Mouse (Mus musculus) testis, adult 2 months (tissue): ENCODE data around the gene Tnpo3. TPM values are rescaled to one million over a fixed set of nuclear protein-coding genes. Genes with fewer than 3 reads are reported as not detected.

Experiments
- H3K27ac ChIP-seq: fragments of 200-500 bp; 2 replicates; pipeline ENCODE4 v1.5.1; 2012; ENCODE audit warnings: low read depth, low read length; ENCODE audit not compliant: control insufficient read depth, insufficient read depth
- H3K27me3 ChIP-seq: fragments of 200-500 bp; 2 replicates; pipeline ENCODE4 v1.6.1; 2012; ENCODE audit warnings: mild to moderate bottlenecking, low read length, moderate library complexity; ENCODE audit not compliant: control insufficient read depth, insufficient read depth
- H3K36me3 ChIP-seq: fragments of 200-500 bp; 2 replicates; pipeline ENCODE4 v1.6.1; 2012; ENCODE audit warnings: mild to moderate bottlenecking, low read length; ENCODE audit not compliant: control insufficient read depth, insufficient read depth
- H3K4me1 ChIP-seq: fragments of 200-500 bp; 2 replicates; pipeline ENCODE4 v1.6.1; 2012; ENCODE audit warnings: low read length; ENCODE audit not compliant: control insufficient read depth, insufficient read depth
- H3K4me3 ChIP-seq: fragments of 200-500 bp; 2 replicates; pipeline ENCODE4 v1.5.1; 2012; ENCODE audit warnings: low read depth, mild to moderate bottlenecking, low read length, moderate library complexity, mixed read lengths; ENCODE audit not compliant: control insufficient read depth
- CTCF ChIP-seq: fragments of 200-500 bp; IDR thresholded peaks from 2 replicates; pipeline ENCODE4 v1.5.1; 2012; ENCODE audit warnings: low read depth, mild to moderate bottlenecking, inconsistent platforms, low read length, moderate library complexity; ENCODE audit not compliant: control insufficient read depth, insufficient read depth, insufficient replicate concordance
- POLR2A ChIP-seq: fragments of 200-500 bp; IDR thresholded peaks from 2 replicates; pipeline ENCODE4 v1.6.1; 2012; ENCODE audit warnings: low read depth, mild to moderate bottlenecking, inconsistent platforms, low read length, moderate library complexity; ENCODE audit not compliant: control insufficient read depth
- polyA plus RNA-seq: library from polyadenylated mRNA; depleted of rRNA; stranded (reverse); fragments of >200 nt; gene quantifications from 2 replicates; pipeline ENCODE4 v1.2.3, GENCODE M21; 2012

Tnpo3 gene
- polyA plus RNA-seq, 1 experiment: 28.9 TPM

DNA sequence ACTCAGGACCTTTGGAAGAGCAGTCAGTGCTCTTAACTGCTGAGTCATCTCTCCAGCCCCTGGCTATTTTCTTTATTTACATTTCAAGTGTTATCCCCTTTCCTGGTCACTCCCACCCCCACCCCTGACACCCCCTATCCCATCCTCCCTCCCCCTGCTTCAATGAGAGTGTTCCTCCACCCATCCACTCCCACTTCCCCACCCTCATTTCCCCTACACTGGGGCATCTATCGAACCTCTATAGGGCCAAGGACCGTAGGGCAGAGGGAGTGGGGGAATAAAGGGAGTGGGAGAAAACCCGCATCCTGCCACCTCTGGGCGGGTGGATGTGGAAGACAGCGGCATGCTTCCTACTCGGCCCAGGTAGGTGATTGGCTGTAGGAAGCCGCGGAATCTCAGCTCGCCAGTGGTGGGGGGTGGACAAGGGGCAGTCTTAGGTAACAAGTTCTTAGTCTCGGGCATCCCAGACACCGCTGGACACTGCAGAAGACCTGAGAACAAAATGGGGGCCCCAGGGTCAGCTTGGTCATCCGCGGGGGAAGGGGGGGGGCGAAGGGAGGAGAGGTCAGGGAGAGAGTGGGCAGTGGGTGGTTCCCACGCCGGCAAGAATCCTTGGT lies 29.3 kb upstream of the Tnpo3 start:
- no peaks in the 10 kb centered on the region for H3K27me3 ChIP-seq
- TF ChIP-seq POLR2A (no peak), CTCF (no peak)
- H3K27ac ChIP-seq: no peak overlapping the region
- no peak overlapping the region for H3K4me3 ChIP-seq
- peaks cover 3% of the 10 kb centered on the region for H3K4me1 ChIP-seq
- H3K36me3 ChIP-seq: no peaks in the 10 kb centered on the region

DNA sequence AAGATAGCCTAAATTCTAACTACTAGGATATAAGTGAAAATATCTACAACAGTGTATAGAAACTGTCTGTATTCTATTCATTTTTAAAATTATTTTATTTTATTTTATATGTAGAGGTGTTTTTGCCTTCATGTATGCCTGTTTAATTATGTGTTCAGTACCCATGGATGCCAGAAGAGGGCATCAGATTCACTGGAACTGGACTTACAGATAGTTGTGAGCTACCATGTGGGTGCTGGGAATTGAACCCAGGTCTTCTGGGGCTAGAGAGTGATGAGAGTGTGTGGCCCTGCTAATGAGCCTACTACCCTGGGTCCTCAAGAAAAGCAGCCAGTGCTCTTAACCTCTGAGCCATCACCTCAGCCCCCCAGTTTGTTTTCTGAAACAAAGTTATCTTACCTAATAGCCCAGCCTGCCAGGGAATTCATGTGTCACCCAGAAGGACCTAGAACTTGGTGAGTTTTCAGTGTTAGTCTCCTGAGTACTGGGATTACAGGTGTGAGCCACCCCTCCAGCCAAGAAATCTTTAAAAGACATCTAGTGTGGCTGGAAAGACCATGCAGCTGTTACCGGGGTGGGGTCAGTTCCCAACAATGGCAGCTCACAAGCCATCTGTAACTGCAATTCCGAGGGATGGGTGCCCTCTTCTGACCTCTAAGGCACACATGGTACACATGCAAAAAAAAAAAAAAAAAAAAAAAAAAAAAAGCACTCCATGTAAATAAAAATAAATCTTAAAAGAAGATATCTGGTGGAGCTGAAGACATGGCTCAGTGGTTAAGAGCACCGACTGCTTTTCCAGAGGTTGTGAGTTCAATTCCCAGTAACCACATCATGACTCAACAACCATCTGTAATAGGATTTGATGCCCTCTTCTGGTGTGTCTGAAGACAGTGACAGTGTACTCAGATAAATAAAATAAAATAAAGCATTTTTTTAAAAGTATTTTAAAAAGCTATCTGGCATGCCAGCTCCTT lies 28.0 kb upstream of the Tnpo3 start:
- H3K4me3 ChIP-seq: no peak overlapping the region
- peaks cover 4% of the 10 kb centered on the region for H3K4me1 ChIP-seq
- no peak for TF ChIP-seq POLR2A
- TF ChIP-seq CTCF: no peak
- H3K27ac ChIP-seq: no peak overlapping the region
- no peaks in the 10 kb centered on the region for H3K27me3 ChIP-seq
- H3K36me3 ChIP-seq: no peaks in the 10 kb centered on the region

DNA sequence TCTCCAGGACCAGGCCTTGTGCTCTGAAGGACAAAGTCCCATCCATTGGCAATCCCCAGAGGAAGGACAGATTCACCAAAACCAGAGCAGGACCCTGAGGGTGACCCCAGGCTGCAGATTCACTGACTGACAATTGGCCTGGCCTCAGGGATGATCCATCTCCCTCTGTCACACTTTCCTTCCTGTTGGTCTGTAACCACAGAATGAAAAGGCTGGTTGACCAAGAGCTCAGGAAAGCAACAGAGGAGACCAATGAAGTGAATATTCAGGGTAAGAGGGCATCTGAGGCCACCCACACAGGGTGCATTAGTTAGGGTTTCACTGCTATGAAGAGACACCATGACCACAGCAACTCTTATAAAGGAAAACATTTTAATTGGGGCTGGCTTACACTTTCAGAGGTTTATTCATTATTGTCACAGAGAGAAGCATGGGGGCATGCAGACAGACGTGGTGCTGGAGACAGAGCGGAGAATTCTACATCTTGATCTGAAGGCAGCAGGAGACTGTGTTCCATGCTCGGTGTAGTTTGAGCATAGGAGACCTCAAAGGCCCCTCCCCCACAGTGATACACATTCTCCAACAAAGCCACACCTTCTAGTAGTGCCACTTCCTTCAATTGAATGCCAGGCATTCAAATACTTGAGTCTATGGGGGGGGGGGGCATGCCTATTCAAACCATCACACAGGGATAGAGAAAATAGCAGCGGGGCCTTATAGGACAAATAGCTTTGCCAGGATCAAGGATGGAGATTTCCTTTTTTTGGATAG lies 26.8 kb upstream of the Tnpo3 start:
- H3K4me1 ChIP-seq: peaks cover 7% of the 10 kb centered on the region
- no peaks in the 10 kb centered on the region for H3K36me3 ChIP-seq
- TF ChIP-seq POLR2A (no peak), CTCF (no peak)
- no peak overlapping the region for H3K4me3 ChIP-seq
- no peak overlapping the region for H3K27ac ChIP-seq
- no peaks in the 10 kb centered on the region for H3K27me3 ChIP-seq

DNA sequence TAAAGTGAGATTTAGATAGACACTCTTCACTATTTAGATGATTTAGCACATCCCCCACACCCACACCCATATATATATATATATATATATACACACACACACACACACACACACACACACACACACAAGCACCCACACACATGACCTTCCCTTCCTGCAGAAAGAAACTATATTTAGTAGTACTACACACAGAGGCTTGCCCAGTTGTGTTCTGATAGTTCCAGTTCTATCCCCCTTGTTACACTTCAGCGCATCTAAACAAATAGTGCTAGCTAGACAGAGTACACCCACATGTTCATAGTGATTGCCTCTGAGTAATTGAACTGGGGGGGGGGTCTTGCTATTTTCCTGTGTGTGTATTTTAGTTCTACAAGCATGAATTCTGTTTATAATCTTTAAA lies 24.9 kb upstream of the Tnpo3 start:
- TF ChIP-seq CTCF (no peak), POLR2A (no peak)
- no peaks in the 10 kb centered on the region for H3K27me3 ChIP-seq

DNA sequence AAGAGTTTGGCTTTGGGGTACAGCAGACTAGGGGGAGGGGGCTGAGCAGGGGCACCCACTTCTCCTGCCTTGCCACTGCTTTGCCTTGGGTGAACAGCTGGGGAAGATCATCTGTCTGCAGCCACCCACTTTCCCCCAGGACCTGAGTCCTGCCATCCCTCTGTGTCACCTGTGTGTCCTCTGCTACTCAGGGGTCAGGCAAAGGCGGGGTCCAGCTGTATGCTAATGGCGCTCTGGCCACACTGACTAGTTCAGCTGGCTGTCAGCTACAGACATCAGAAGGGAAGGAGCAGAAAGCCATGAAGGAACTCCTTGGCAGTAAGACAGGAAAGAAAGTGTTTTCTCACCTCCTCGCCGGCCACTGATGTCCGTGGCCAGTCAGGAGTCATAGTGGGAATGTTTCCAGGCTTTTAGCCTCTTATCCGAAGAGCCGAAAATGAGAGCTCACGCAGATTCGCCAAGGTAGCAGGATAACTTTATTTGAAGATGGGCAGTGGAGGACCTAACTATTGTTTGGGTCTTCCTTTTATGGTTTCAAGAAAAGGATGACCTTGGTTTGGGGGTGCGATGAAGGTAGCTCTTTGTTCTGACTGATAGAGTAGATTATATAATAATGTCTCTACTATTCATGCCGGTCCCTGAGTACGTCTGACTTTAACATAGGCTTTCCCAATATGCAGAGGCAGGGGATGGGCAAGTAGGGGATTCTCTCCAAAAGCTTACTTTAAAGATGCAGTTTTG lies 23.0 kb upstream of the Tnpo3 start:
- no peak overlapping the region for H3K27ac ChIP-seq
- H3K36me3 ChIP-seq: no peaks in the 10 kb centered on the region
- no peak for TF ChIP-seq CTCF
- TF ChIP-seq POLR2A: no peak
- no peaks in the 10 kb centered on the region for H3K27me3 ChIP-seq
- H3K4me1 ChIP-seq: peaks cover 4% of the 10 kb centered on the region; the same call in 1 of the 2 replicates
- H3K4me3 ChIP-seq: no peak overlapping the region

More for the DNA sequence above, 24.9 kb upstream of the Tnpo3 start:
- Histone ChIP-seq H3K36me3 (no peaks in the 10 kb centered on the region), H3K27ac (no peak overlapping the region), H3K4me3 (no peak overlapping the region), H3K4me1 (peaks cover 7% of the 10 kb centered on the region)

DNA sequence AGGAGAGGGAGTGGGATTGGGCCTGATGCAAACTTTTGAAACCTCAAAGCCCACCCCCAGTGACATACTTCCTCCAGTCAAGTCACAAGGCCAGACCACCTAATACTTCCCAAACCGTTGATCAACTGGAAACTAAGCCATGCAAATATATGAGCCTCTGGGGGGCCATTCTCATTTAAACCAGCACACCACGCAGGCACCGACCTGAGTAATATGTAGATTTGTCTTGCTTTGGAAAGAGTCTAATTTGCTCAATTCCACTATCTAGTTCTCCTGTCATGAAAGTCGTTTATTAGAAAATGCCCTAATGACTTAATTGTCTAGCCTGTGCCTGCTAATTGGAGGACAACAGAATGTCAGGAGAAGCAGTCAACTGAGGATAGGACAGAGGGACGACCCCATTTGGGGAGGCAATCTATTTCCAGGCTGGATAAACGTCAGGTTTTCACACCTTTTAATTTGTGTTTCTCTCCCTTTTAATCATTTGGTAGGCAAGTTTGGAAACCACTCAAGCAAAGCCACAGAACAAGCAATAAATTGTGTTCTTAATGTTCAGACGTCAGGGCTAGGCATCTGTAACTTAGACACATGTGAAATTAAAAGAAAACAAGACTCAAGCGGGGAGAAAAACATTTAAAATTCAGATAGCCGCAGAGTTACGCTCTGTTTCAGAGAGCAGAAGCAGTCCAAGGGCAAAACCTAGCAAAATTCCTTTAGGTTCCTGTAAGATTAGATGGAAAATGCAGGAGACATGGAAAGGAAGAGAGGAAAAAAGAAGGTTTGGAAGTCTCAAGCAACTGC lies 22.3 kb upstream of the Tnpo3 start:
- Histone ChIP-seq H3K27ac (no peak overlapping the region), H3K36me3 (no peaks in the 10 kb centered on the region), H3K27me3 (no peaks in the 10 kb centered on the region), H3K4me1 (peaks cover 4% of the 10 kb centered on the region; the same call in 1 of the 2 replicates), H3K4me3 (no peak overlapping the region)
- no peak for TF ChIP-seq CTCF
- TF ChIP-seq POLR2A: no peak
